Mouse (Mus musculus) E14TG2a.4 (cell line): ENCODE data around the gene Coq8b.

Experiments used
- CTCF ChIP-seq: conservative IDR thresholded peaks from 2 replicates; pipeline ENCODE4 v1.5.1; 2014; ENCODE audit warnings: low read length
- NANOG ChIP-seq: IDR thresholded peaks from 2 replicates; pipeline ENCODE4 v1.6.1; 2014; ENCODE audit warnings: borderline replicate concordance, low read length, mixed read lengths
- POU5F1 ChIP-seq: IDR thresholded peaks from 2 replicates; pipeline ENCODE4 v1.6.1; 2014; ENCODE audit warnings: low read length, borderline replicate concordance

DNA sequence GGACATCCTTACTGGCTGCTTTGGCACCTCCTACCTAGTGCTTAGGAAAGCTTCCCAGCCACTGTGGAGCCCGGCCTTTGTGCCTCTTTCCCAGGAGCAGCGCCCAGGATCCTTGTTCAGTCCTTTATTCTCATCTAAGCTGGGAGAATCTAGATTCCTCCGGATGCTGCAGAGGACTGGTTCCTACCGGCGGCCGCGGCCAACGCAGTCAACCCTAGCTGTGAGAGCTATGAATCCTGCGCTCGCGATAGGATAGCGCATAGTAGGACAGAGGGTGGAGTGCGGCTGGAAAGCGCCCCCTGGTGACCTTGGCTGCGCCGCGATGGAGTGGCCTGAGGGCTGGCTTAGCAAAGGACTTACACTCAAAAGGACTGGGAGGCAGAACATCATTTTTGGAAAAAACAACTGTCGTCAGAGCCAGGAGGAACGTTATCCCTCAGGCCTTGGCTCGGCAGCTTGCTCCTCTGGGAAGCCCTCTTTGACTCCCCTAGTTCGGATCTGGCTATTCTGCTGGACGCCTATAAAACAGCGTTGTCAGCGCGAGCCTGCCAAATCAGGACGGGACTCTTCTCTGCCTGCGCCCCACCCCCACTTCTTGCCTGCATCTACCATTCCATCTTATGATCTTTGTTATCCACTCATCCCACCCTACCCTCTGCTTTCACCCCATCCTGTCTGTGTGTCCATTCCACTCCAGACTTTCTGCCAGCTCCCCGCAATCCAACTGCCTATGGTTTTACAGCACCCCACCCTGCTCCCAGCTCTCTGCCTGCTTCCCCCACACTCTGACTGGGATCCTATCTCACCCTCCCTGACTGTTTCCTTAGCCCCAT is 52.3 kb downstream of the Coq8b start:
- TF ChIP-seq CTCF: peak; percentile 65
- no peak for TF ChIP-seq POU5F1
- 0 out of 2 replicates have a peak, but pooled peaks have one; percentile 26 for TF ChIP-seq NANOG
